Mouse (Mus musculus): ENCODE measurements at regions not wholly inside any gene's neighbourhood (a gene's known extent, or its start where the extent isn't known, plus 50 kb on each side); places are given as distances from the start of the nearest gene placed in this dataset.

DNA sequence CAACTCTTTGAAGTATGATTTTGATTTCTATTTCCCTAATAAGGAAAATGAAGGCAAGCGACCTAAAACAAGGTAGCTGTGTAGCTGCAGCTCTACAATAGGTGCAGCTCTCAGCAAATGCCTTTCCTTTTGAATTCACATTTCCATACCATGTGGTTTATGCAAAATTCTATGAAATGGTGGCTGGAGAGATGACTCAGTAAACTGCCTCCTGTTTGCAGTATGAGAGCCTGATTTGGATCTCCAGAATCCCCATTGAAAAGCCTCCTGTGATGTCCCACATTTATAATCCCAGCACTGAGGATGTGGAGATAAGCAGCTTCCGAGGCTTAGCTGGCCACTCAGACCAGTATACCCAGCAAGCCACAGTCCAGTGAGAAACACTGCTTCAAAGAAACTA lies 59.6 kb downstream of the Npy1r start:
- ATAC-seq (no peak), DNase-seq (ENCODE audit: low spot score) (no peak)
- H3K4me3 ChIP-seq (ENCODE audit: low read depth, low read length): no peak overlapping the region
- no peaks in the 10 kb centered on the region for H3K4me1 ChIP-seq (ENCODE audit: control insufficient read depth, insufficient read depth, low read length)
- H3K27me3 ChIP-seq (replicated peaks; ENCODE audit: control insufficient read depth, insufficient read depth, low read length): no peaks in the 10 kb centered on the region
- H3K9ac ChIP-seq (ENCODE audit: low read length): no peak overlapping the region
- H3K9me3 ChIP-seq (replicated peaks; ENCODE audit: control insufficient read depth, low read length): no peaks in the 10 kb centered on the region
- WGBS: 83% methylated on average over 2 of the region's 2 CpGs
- H3K27ac ChIP-seq (ENCODE audit: low read depth, low read length): no peak overlapping the region
- H3K36me3 ChIP-seq (ENCODE audit: control insufficient read depth, insufficient read depth, low read length): no peaks in the 10 kb centered on the region
- H3K4me2 ChIP-seq (ENCODE audit: low read length): no peak overlapping the region

DNA sequence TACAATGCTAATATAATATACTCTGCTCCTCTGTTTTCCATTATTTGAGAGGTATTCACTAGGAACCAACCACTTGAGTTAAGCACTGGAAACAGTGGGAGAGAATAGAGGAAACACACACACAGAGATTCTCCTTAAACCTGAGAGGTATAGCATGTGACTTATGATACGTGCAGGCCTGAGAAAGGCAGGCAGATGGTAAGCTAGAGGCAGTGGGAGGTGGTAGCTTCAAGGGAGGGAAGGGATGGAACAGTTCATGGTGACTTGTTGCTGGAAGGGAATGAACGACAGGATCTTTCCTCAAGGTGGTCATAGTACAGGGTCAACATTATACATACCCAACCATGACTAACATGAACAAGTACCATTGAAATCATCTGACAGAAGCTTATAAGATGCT lies 60.8 kb downstream of the Npy1r start:
- Histone ChIP-seq H3K4me1 (ENCODE audit: control insufficient read depth, insufficient read depth, low read length) (no peaks in the 10 kb centered on the region), H3K4me2 (ENCODE audit: low read length) (no peak overlapping the region), H3K36me3 (ENCODE audit: control insufficient read depth, insufficient read depth, low read length) (no peaks in the 10 kb centered on the region), H3K9ac (ENCODE audit: low read length) (no peak overlapping the region), H3K9me3 (replicated peaks; ENCODE audit: control insufficient read depth, low read length) (no peaks in the 10 kb centered on the region), H3K27ac (ENCODE audit: low read depth, low read length) (no peak overlapping the region), H3K27me3 (replicated peaks; ENCODE audit: control insufficient read depth, insufficient read depth, low read length) (no peaks in the 10 kb centered on the region), H3K4me3 (ENCODE audit: low read depth, low read length) (no peak overlapping the region)
- DNase-seq (ENCODE audit: low spot score) (no peak), ATAC-seq (no peak)
- WGBS: 98% methylated on average over 2 of the region's 2 CpGs

DNA sequence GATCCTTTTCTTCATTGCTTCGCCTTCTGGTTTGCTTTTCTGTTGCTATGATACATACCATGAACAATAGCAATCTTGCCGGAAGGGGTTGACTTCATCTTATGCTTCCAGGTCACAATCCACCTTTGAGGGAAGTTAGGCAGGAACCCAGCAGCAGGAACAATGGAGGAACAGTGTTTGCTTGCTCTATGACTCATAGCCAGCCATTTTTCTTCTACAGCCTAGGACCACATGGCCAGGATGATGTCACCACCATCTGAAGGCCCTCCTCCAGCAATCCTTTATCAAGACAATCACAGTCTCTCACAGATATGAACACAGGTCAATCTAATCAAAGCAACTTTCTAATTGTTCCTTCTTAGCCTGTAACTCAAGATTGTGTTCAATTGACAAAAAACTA lies 61.5 kb downstream of the Npy1r start:
- H3K4me1 ChIP-seq (ENCODE audit: control insufficient read depth, insufficient read depth, low read length): no peaks in the 10 kb centered on the region
- no peak overlapping the region for H3K27ac ChIP-seq (ENCODE audit: low read depth, low read length)
- H3K36me3 ChIP-seq (ENCODE audit: control insufficient read depth, insufficient read depth, low read length): no peaks in the 10 kb centered on the region
- no peaks in the 10 kb centered on the region for H3K9me3 ChIP-seq (replicated peaks; ENCODE audit: control insufficient read depth, low read length)
- H3K27me3 ChIP-seq (replicated peaks; ENCODE audit: control insufficient read depth, insufficient read depth, low read length): no peaks in the 10 kb centered on the region
- no peak overlapping the region for H3K9ac ChIP-seq (ENCODE audit: low read length)
- H3K4me2 ChIP-seq (ENCODE audit: low read length): no peak overlapping the region
- ATAC-seq (no peak), DNase-seq (ENCODE audit: low spot score) (no peak)
- 89% methylated on average over 2 of the region's 2 CpGs for whole genome bisulfite sequencing
- no peak overlapping the region for H3K4me3 ChIP-seq (ENCODE audit: low read depth, low read length)

DNA sequence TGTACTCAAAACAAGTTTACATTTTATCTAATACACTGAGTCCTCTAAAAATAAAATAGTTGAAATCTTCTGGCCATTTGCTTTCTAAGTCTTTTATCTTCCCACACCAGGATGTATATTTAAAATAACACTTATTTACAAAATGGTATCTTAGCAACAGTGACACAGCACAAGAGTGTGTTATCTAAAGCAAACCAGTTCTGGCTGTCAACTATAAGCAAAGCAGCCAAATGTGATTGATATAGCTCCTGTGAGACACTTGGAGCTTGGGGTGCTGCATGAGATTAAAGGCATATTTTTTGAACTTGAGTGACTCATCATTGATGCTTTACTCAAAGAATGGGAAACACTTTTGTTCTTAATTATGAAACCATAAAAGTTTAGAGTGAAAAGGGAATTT lies 62.7 kb downstream of the Npy1r start:
- ATAC-seq: no peak

DNA sequence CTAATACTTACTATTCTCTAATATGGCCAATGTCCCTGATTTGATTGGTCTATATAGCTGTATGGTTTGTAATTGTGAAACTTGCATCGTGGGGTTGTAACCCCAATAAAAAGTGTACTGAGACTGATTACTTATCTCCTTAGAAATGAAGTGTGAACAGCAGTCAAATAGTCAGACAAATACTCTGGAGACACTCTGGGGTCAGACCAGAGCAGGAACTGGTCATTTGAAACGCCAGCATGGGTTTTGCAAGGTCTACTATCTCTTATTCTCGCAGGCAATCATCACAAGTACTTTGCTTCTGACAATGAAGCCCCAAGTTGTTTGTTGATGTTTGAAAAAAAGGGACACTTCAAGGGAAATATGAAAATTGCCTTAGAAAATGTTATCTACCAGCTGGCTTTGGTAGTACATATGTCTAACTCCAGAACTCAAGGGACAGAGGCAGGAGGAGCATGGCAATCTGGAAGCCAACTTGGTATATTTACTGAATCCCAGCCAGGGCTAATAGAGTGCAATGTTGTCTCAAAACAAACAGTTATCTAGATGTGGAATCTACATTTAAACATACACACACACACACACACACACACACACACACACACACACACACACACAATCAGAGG lies 64.1 kb downstream of the Npy1r start:
- no peaks in the 10 kb centered on the region for H3K27me3 ChIP-seq (replicated peaks; ENCODE audit: control insufficient read depth, insufficient read depth, low read length)
- H3K4me3 ChIP-seq (ENCODE audit: low read depth, low read length): no peak overlapping the region
- H3K9ac ChIP-seq (ENCODE audit: low read length): no peak overlapping the region
- H3K27ac ChIP-seq (ENCODE audit: low read depth, low read length): no peak overlapping the region
- H3K4me2 ChIP-seq (ENCODE audit: low read length): no peak overlapping the region
- H3K36me3 ChIP-seq (ENCODE audit: control insufficient read depth, insufficient read depth, low read length): no peaks in the 10 kb centered on the region
- no peaks in the 10 kb centered on the region for H3K9me3 ChIP-seq (replicated peaks; ENCODE audit: control insufficient read depth, low read length)
- ATAC-seq (no peak), DNase-seq (ENCODE audit: low spot score) (no peak)
- no peaks in the 10 kb centered on the region for H3K4me1 ChIP-seq (ENCODE audit: control insufficient read depth, insufficient read depth, low read length)
- 81% methylated on average over 3 of the region's 3 CpGs for WGBS

More for the DNA sequence above, 62.7 kb downstream of the Npy1r start:
- H3K9ac ChIP-seq (ENCODE audit: low read length): no peak overlapping the region
- H3K4me2 ChIP-seq (ENCODE audit: low read length): no peak overlapping the region
- H3K27ac ChIP-seq (ENCODE audit: low read depth, low read length): no peak overlapping the region
- H3K36me3 ChIP-seq (ENCODE audit: control insufficient read depth, insufficient read depth, low read length): no peaks in the 10 kb centered on the region
- H3K4me1 ChIP-seq (ENCODE audit: control insufficient read depth, insufficient read depth, low read length): no peaks in the 10 kb centered on the region
- no peak overlapping the region for H3K4me3 ChIP-seq (ENCODE audit: low read depth, low read length)
- H3K9me3 ChIP-seq (replicated peaks; ENCODE audit: control insufficient read depth, low read length): no peaks in the 10 kb centered on the region
- DNase-seq (ENCODE audit: low spot score): no peak
- H3K27me3 ChIP-seq (replicated peaks; ENCODE audit: control insufficient read depth, insufficient read depth, low read length): no peaks in the 10 kb centered on the region

DNA sequence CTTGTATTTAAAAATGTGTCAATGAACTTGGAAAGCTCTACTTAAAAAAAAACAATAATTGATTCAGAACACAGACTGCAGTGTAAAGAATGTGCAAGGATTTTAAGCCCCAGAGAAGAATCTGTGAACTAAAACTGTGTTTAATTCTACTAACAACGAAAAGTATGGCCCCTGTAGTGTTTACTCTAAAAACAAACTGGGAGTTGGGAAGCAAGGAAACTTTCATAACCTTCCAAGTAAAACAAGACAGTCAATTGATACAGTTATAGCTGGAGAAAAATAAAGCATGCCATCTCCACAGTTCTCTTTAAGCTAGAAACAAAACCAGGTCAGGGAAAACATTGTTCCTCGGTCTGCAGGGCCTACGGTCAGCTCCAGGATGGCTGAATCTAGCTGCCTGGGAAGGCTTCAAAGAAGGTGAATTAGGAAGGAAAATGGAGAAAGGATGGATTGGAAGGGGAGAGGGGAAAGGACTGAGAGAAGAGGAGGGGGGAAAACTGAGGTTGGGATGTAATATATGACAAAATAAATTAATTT lies 68.1 kb downstream of the Npy1r start:
- no peaks in the 10 kb centered on the region for H3K36me3 ChIP-seq (ENCODE audit: control insufficient read depth, insufficient read depth, low read length)
- no peaks in the 10 kb centered on the region for H3K27me3 ChIP-seq (replicated peaks; ENCODE audit: control insufficient read depth, insufficient read depth, low read length)
- no peaks in the 10 kb centered on the region for H3K4me1 ChIP-seq (ENCODE audit: control insufficient read depth, insufficient read depth, low read length)
- DNase-seq (ENCODE audit: low spot score) (no peak), ATAC-seq (no peak)
- no peak overlapping the region for H3K9ac ChIP-seq (ENCODE audit: low read length)
- H3K4me3 ChIP-seq (ENCODE audit: low read depth, low read length): no peak overlapping the region
- H3K4me2 ChIP-seq (ENCODE audit: low read length): no peak overlapping the region
- no peak overlapping the region for H3K27ac ChIP-seq (ENCODE audit: low read depth, low read length)
- no peaks in the 10 kb centered on the region for H3K9me3 ChIP-seq (replicated peaks; ENCODE audit: control insufficient read depth, low read length)
- 51% methylated on average over 3 of the region's 3 CpGs for WGBS

DNA sequence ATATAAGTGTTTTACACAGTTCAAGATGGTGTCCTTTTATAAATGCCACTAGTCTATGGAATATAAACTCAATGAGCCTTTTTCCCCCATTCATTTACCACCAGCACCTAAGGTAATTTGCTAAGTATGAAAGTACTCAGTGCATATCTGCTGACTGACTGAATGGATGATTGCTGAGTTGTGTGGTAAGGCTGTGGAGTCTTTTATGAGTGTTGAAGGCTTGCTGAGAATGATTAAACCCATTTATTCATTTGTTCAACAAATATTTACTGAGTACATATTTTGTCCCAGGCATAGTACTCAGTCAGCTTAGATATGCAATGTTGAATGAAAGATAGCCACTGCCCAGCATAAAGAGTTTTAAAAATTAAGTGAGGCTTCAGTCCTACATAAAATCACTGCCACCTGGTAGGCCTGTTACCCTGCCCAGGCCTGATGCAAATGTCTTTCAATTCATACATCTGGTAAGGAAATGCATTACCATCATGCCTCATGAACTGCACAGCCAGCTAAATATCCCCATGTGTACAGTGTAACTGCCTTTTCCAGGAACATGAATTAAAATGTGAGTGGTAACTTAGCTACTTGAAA lies 71.5 kb downstream of the Npy1r start:
- no peak for DNase-seq (ENCODE audit: low spot score)
- H3K36me3 ChIP-seq (ENCODE audit: control insufficient read depth, insufficient read depth, low read length): no peaks in the 10 kb centered on the region
- H3K9me3 ChIP-seq (replicated peaks; ENCODE audit: control insufficient read depth, low read length): no peaks in the 10 kb centered on the region
- no peak overlapping the region for H3K27ac ChIP-seq (ENCODE audit: low read depth, low read length)
- H3K27me3 ChIP-seq (replicated peaks; ENCODE audit: control insufficient read depth, insufficient read depth, low read length): no peaks in the 10 kb centered on the region
- no peaks in the 10 kb centered on the region for H3K4me1 ChIP-seq (ENCODE audit: control insufficient read depth, insufficient read depth, low read length)
- ATAC-seq: no peak
- H3K4me2 ChIP-seq (ENCODE audit: low read length): no peak overlapping the region
- H3K9ac ChIP-seq (ENCODE audit: low read length): no peak overlapping the region
- H3K4me3 ChIP-seq (ENCODE audit: low read depth, low read length): no peak overlapping the region

DNA sequence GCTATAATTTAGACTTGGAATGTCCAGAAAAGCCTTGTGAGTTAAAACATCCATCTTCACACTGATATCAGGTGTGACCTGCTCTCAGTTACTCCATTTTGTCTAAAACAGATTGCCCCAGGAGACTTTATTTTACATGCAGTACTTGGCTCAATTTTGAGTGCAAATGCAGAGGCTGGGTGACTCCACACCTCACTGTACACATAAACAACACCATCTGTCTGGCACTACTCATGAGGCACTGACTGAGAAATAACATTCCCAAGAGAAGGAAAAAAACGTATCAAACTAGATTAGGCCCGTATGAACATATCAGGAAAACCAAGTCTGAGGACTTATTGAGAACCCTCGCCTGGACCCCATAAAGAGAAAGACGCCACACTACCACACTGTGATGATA lies 74.1 kb downstream of the Npy1r start:
- peak; percentile 63 for DNase-seq (ENCODE audit: low spot score)
- no peak overlapping the region for H3K4me3 ChIP-seq (ENCODE audit: low read depth, low read length)
- no peaks in the 10 kb centered on the region for H3K27me3 ChIP-seq (replicated peaks; ENCODE audit: control insufficient read depth, insufficient read depth, low read length)
- H3K36me3 ChIP-seq (ENCODE audit: control insufficient read depth, insufficient read depth, low read length): no peaks in the 10 kb centered on the region
- H3K4me1 ChIP-seq (ENCODE audit: control insufficient read depth, insufficient read depth, low read length): no peaks in the 10 kb centered on the region
- peak; percentile 83 for ATAC-seq
- H3K4me2 ChIP-seq (ENCODE audit: low read length): no peak overlapping the region
- no peaks in the 10 kb centered on the region for H3K9me3 ChIP-seq (replicated peaks; ENCODE audit: control insufficient read depth, low read length)
- no peak overlapping the region for H3K27ac ChIP-seq (ENCODE audit: low read depth, low read length)
- 84% methylated on average over 4 of the region's 4 CpGs for WGBS
- H3K9ac ChIP-seq (ENCODE audit: low read length): no peak overlapping the region

DNA sequence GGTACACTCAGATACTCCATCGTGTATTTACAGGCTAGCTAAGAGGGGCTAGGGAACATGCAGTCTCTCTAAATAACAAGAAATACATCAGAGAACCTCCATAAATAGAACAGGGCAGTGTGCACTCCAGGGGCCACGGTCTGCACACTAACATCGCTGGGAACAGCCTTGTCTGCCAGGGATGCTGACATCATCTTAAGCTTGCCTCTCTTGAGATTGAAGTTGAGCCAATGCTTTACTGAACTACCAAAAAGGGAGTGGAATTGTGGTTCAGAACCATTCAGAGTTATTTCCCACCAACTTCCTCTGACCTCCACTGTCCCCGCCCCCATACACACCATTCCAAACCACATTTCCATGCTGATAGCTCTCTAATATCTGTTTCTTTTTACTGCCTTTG lies 75.7 kb downstream of the Npy1r start:
- no peak for DNase-seq (ENCODE audit: low spot score)
- H3K36me3 ChIP-seq (ENCODE audit: control insufficient read depth, insufficient read depth, low read length): no peaks in the 10 kb centered on the region
- no peak overlapping the region for H3K4me3 ChIP-seq (ENCODE audit: low read depth, low read length)
- no peak for ATAC-seq
- peaks cover 8% of the 10 kb centered on the region for H3K4me1 ChIP-seq (ENCODE audit: control insufficient read depth, insufficient read depth, low read length)
- H3K4me2 ChIP-seq (ENCODE audit: low read length): no peak overlapping the region
- WGBS: 74% methylated on average over 4 of the region's 4 CpGs
- no peak overlapping the region for H3K9ac ChIP-seq (ENCODE audit: low read length)
- no peak overlapping the region for H3K27ac ChIP-seq (ENCODE audit: low read depth, low read length)
- no peaks in the 10 kb centered on the region for H3K27me3 ChIP-seq (replicated peaks; ENCODE audit: control insufficient read depth, insufficient read depth, low read length)
- no peaks in the 10 kb centered on the region for H3K9me3 ChIP-seq (replicated peaks; ENCODE audit: control insufficient read depth, low read length)
